Mouse (Mus musculus) olfactory bulb, adult 2 months (tissue): ENCODE results near the gene Pole4. TPM values are rescaled to one million over a fixed set of nuclear protein-coding genes. Genes with fewer than 3 reads are reported as not detected.

Experiments used
- H3K27ac ChIP-seq: fragments of 200-500 bp; 2 replicates; pipeline ENCODE4 v1.5.1; 2012; ENCODE audit warnings: low read depth, low read length; ENCODE audit not compliant: insufficient read depth
- H3K4me1 ChIP-seq: fragments of 200-500 bp; 2 replicates; pipeline ENCODE4 v1.6.1; 2012; ENCODE audit warnings: low read length; ENCODE audit not compliant: control insufficient read depth, insufficient read depth
- H3K4me3 ChIP-seq: fragments of 200-500 bp; 2 replicates; pipeline ENCODE4 v1.5.1; 2012; ENCODE audit warnings: mild to moderate bottlenecking, low read depth, low read length, moderate library complexity; ENCODE audit not compliant: insufficient read depth
- CTCF ChIP-seq: fragments of 200-500 bp; IDR thresholded peaks from 2 replicates; pipeline ENCODE4 v1.5.1; 2012; ENCODE audit warnings: low read depth, mild to moderate bottlenecking, low read length, moderate library complexity; ENCODE audit not compliant: insufficient read depth
- POLR2A ChIP-seq: fragments of 200-500 bp; IDR thresholded peaks from 2 replicates; pipeline ENCODE4 v1.6.1; 2012; ENCODE audit warnings: mild to moderate bottlenecking, low read depth, low read length, moderate library complexity; ENCODE audit not compliant: insufficient read depth
- WGBS: fragments of 180-500 bp; shearing (Covaris S2); methylation state at CpG from one replicate; pipeline ENCODE4 v1.1.7; 2018; 5-methylcytosine and 5-hydroxymethylcytosine counted together
- polyA plus RNA-seq: library from polyadenylated mRNA; stranded (reverse); fragments of >200 nt; gene quantifications from 2 replicates; pipeline ENCODE4 v1.2.4, GENCODE M21; 2012; ENCODE audit warnings: low replicate concordance; ENCODE audit not compliant: missing spikeins, insufficient read depth, insufficient read length

Pole4 gene
- not detected in 2 replicates for polyA plus RNA-seq

- H3K4me3 ChIP-seq = no peak within 1 kb of the TSS
- no peak for TF ChIP-seq CTCF
- no peak for TF ChIP-seq POLR2A
- no peak within 1 kb of the TSS for H3K27ac ChIP-seq
- WGBS = 87% methylated on average over 5 of the region's 5 CpGs
- no peaks in the 10 kb centered on the region for H3K4me1 ChIP-seq
Observed at GRCm38 (mm10) chr6:82705221-82705620, at the start of gene Pole4. Pole4 (minus strand) TSS chr6:82705365.

DNA sequence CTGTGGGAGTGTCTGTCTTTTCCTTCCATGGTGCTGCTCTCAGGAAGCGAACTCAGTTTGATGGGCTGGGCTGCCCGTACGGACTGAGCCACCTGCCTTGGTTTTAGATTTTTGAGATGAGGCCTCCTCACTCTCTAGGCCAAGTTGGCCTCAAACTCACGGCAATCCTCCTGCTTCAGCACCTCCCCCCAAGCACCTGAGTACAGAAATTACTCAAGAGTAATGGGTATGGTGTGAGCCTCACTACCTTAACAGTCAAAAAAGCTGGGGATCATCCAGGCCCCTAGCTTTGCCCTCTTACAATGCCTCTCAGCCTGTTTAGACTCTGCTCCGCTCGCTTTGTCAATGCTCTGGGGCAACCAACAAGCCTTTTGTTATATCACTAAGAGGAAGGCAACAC, 49.6 kb upstream of the Pole4 start:
- Histone ChIP-seq H3K4me1 (no peaks in the 10 kb centered on the region), H3K27ac (no peak overlapping the region), H3K4me3 (no peak overlapping the region)
- TF ChIP-seq CTCF (no peak), POLR2A (no peak)
- WGBS = 95% methylated on average over 6 of the region's 6 CpGs

DNA sequence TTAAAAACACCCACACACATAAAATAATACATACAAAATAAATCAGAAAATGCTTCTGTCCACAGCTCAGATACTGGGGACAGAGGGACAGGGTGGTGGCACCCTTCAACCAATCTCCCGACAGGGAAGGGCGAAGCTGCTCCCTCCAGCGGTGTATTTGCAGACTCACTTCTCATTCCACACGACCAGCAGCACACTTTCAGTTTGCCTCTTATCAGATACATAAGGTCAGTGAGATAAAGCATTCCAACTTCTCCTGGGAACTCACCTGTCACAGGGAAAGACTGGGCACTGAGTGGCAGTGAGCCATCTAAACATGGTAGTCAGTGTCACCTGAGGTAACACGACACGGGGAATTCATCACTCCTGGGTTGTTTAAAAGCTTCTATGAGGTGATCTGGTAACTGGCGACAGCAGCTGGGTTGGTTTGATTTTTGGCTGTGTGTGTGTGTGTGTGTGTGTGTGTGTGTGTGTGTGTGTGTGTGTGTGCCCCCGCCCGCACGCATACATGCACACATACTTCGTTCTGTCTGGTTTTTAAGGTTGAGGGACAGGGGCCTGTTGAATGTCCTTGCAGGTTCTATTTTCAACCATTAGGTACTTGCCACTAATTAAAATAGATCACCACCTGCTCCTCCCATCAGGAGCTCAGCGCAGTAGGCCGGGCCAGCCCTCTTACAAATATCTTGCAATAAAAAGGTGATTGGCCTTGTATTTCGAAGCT, 48.6 kb upstream of the Pole4 start:
- no peak overlapping the region for H3K4me3 ChIP-seq
- WGBS = 90% methylated on average over 14 of the region's 14 CpGs

DNA sequence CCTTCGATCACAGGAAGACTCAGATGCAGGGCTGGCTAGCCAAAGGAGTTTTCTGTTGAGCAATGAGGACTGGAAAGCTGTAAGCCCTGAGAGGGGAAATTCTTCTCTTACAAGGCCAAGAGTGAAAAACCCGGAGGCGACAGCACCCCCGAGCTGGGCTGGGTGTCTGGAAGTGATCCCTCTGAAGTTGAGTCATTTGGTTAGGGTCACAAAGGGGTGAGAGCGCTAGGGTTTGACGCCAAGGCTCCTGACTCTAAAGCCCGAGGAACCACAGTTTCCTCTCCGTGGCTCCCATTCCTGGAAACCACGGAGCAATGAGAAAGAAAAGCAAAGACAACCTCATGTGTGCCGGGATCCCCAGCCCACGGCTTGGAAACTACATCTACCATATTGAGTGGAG, 47.9 kb upstream of the Pole4 start:
- no peak overlapping the region for H3K4me3 ChIP-seq
- WGBS = 84% methylated on average over 11 of the region's 11 CpGs
- TF ChIP-seq CTCF (no peak), POLR2A (no peak)
- H3K4me1 ChIP-seq = no peaks in the 10 kb centered on the region
- no peak overlapping the region for H3K27ac ChIP-seq

More for the DNA sequence above, 48.6 kb upstream of the Pole4 start:
- Histone ChIP-seq H3K4me1 (no peaks in the 10 kb centered on the region), H3K27ac (no peak overlapping the region)
- TF ChIP-seq POLR2A = no peak
- no peak for TF ChIP-seq CTCF

DNA sequence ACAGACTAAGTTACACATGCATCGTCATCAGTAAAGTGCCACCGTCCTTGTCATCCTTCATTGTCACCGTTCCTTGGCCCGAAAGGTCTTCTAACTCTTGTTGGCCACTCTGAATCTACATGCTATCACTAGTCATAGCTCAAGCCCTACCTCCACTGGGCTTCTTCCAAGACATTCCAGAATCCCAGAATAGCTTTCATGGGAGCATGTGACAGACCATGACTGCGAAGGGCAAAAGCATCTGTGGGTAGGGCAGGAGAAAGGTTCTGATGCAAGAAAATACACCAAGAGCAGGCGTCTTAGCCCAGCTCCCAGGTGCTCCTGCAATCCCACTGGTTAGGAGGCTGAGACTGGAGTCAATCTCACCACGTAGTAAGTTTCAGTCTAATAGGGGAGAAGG, 46.6 kb upstream of the Pole4 start:
- H3K4me1 ChIP-seq = no peaks in the 10 kb centered on the region
- TF ChIP-seq CTCF = no peak
- no peak for TF ChIP-seq POLR2A
- 96% methylated on average over 7 of the region's 7 CpGs for WGBS
- H3K27ac ChIP-seq = no peak overlapping the region
- no peak overlapping the region for H3K4me3 ChIP-seq

GRCm38 (mm10) chr6:82751031-82751430, 45.9 kb upstream of the Pole4 start:
- H3K27ac ChIP-seq = no peak overlapping the region
- WGBS = 70% methylated on average over 11 of the region's 11 CpGs
- no peak overlapping the region for H3K4me3 ChIP-seq
- no peak for TF ChIP-seq CTCF
- TF ChIP-seq POLR2A = no peak
- no peaks in the 10 kb centered on the region for H3K4me1 ChIP-seq

DNA sequence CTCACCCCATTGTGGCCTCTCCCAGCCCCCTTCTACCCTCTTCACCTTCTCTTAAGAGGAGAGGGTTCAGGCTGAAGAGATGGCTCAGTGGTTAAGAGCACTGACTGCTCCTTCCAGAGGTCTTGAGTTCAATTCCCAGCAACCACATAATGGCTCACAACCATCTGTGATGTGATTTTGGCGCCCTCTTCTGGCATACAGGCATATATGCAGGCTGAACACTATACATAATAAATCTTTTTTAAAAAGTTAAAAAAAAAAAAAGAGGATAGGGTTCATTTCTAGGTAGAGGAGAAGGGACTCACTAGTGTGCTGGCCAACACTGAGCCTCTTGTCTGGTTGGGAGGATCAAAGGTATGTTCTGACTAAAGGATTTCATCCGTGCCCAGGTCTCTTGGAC, 44.9 kb upstream of the Pole4 start:
- H3K4me3 ChIP-seq = no peak overlapping the region
- no peak overlapping the region for H3K27ac ChIP-seq
- TF ChIP-seq POLR2A = no peak
- no peak for TF ChIP-seq CTCF
- WGBS = 58% methylated on average over 2 of the region's 2 CpGs
- H3K4me1 ChIP-seq = no peaks in the 10 kb centered on the region

DNA sequence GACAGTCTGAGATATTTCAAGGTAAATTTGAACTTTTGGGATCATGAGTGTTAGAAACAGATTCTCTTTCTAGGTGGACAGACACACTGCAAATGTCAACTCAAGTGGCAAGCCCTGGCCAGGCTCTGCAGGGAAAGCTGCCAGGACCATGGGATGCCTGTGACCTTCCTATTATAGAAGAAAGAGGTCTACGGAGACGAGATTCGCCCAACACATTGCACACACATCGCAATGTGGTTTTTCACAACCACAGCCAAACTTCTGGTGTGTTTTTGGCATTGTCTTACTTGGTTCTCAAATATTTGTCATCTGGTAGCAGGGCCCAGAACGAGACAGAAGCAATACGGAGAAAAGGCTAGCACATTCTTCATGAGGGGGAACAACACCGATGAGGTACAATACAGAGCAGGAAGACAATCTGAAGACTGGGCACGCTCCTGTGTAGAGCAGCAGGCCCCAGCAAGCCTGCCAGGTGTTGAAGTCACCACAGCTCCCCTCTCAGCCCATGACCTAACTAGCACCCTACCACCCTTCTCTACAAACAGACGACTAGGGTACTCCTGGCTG, 43.0 kb upstream of the Pole4 start:
- Histone ChIP-seq H3K27ac (no peak overlapping the region), H3K4me1 (no peaks in the 10 kb centered on the region), H3K4me3 (no peak overlapping the region)
- WGBS = 91% methylated on average over 9 of the region's 9 CpGs
- no peak for TF ChIP-seq POLR2A

- 74% methylated on average over 5 of the region's 5 CpGs for WGBS
- Histone ChIP-seq H3K27ac (no peak overlapping the region), H3K4me1 (no peaks in the 10 kb centered on the region), H3K4me3 (no peak overlapping the region)
- TF ChIP-seq CTCF (no peak), POLR2A (no peak)
Observed at GRCm38 (mm10) chr6:82747085-82747484, 41.9 kb upstream of the Pole4 start.
